Mouse (Mus musculus) cerebellum, adult 8-10 months (tissue): Measurements from ENCODE around the gene Emg1.

Experiments
- DNase-seq: peaks from one replicate; pipeline ENCODE4 v3.0.0; 2022

The Emg1 gene

DNA sequence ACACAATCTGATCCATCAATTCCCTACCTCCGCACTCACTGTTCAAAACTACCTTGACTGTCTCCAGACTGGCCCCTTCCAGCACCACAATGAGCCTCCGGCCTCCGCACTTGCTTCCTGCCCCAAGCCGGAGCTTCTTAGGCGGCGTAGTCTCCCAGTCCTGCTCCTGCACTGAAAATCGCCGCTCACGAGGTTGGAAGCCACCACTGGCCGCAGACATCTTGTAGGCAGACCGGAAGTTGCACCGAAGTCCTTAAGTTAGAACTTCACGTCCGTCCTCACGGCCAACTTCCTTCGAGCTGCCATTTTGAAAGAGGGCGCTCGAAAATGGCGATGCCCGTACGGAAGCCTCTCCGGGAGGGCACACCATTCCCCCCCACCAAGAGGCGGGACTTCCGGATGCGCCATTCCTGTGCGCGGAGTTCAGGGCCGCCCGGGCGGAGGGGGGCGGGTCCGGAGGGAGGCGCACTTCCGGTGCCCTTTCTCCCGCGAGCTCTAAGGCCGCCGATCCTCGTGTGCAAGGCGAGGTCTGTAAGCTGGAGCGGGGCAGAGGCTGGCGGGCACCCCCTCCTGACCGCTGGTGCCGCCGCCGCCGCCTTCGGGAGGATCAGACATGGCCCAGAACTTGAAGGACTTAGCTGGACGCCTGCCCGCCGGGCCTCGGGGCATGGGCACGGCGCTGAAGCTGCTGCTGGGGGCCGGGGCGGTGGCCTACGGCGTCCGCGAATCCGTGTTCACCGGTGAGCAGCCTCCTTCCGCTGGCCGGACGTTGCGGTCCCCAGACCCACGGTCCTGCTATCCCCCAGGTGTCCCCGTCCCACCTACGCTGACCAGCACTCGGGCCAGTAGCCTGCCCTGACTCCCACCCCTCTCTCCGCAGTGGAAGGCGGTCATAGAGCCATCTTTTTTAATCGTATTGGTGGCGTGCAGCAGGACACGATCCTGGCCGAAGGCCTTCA lies at the start of gene Emg1, which contains the start of gene Phb2:
Gene Emg1, minus strand, starts transcription at position 355 of the 959 bp plus-strand sequence.
Gene Phb2, plus strand, starts transcription at position 513 of the 959 bp plus-strand sequence.
- peak; percentile 95 for DNase-seq

DNA sequence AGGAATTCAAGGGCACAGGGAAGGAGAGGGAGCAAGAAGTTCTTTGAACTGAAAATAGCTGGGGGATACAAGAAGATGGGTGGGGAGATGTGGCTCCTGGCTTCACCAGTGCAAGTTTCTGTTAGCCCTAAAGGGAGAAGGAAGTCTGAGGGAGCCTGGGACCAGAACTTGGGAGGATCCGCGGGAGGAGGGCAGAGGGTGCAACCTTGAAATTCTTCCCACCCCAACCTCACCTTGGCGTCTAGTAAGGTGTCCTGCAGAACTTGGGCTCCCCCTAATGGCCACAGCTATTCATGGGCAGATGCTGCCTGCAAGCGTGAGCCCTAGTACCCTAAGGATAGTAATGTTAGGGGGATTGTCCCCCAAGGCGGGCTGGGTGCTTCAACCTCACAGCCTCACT lies 47.3 kb upstream of the Emg1 start:
- peak; percentile 88 for DNase-seq

DNA sequence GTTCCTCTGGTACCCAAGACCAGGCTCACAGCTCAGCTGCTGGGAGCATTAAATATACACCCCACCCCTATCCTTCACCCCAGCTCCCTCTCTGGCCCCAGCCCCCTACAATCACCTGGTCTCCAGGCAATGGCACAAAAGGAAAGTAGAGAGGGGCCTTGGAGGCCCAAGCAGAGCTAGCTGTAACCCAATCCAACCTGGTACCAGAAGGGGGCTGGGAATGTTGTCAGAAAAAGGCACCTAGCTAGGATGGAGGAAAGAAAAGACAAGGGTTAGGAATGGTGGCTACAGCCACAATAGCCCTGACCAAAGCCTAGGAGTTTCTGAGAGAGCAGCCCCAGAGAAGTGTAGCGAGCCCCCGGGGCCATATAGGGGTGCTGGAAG lies 46.9 kb upstream of the Emg1 start:
- no peak for DNase-seq

DNA sequence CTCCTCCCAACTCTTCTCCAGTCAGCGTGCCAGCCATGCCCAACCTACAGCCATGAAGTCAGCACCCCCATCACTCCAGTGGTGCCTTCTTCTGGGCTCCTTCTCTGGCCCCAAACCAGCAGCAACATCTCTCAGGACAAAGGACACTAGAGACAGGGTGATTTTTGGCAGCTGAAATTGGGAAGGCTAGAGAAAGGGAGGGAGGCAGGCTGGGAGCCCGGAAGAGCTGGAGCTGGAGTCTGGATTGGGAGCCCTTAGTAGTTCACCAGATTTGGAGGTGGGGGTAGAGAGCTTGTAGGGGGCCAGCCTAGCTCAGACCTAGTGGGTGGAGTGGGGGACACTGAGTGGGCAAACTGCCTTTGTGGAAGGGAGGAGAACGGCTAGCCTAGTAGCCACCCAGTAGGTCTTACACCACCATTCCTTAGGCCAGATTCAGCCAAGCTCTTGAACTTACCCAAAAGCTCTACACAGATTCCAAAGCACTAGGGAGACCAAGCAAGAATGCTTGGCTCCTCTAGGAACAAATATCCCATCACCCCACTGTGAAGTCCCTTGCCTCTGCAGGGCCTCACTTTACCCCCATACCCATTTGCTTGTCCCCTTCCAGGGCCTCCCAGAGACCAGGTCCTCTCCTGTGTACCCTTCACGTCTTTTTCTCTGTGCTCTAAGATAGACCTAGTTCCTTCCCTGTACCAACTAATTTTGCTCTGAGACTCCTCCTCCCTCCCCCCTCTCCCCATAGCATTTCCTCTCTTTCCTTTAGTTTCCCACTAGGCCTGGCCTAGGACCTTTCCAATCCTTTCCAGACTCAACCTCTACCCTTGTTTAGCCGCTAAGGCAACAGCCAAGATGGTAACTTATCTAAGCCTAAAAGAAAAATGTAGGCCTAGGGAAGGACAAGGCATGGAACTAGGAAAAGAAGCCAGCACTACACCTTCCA lies 46.2 kb upstream of the Emg1 start:
- peak; percentile 68 for DNase-seq

DNA sequence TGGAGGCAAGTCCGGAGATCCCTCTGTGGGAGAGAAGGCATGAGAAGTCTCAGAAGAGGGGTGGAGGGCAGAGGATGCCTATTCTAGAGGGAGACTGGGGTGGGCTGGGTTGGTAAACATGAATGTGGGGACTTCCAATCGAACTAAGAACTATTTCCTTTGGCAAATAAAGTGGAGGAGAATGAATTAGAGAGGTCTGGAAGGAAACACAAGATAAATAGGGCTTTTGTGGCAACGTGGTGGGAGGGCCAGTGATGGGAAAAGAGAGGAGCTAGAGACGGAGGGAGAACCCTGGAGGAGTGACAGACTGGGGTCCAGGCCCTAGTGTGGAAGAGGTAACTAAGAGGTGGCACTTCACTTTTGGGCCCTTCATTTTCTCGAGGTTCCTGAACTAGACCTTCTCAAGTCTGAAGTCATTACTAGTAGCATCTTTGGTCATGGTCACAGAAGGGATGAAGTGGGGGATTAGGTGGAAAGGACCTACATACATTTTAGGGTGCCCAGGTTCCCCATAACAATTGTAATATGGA lies 45.4 kb upstream of the Emg1 start:
- DNase-seq = no peak

DNA sequence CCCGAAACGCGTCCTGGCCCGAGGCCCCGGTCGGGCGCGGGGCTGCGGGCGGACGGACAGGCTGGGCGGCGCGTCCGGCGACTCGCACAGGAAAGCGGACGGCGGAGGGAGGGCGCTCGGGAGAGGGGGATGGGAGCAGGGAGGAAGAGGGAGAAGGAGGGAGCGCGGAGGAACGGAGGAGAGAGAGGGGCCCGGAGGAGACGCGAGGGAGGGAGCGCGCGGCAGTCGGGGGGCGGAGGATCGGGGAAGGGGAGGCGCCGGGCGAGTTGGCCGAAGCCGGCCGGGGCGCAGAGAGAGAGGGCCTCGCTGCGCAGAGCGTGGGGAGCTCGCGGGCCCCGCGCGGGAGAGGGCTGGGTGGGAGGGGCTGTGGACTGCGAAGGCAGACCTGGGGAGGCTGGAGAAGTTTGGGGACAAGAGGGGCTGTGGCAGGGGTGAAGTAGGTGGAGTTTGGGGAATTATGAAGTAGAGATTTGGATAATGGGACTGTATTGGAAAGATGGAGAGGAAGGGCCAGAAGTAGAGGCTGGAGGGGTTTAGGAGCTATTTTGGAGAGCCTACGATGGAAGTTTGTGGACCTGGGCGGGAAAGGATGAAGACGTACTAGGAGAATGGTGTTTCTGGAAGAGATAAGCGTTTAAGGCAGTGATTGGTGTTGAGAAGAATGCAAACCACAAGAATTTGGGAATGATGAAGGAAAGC lies 44.8 kb upstream of the Emg1 start:
- DNase-seq = peak; percentile 82

DNA sequence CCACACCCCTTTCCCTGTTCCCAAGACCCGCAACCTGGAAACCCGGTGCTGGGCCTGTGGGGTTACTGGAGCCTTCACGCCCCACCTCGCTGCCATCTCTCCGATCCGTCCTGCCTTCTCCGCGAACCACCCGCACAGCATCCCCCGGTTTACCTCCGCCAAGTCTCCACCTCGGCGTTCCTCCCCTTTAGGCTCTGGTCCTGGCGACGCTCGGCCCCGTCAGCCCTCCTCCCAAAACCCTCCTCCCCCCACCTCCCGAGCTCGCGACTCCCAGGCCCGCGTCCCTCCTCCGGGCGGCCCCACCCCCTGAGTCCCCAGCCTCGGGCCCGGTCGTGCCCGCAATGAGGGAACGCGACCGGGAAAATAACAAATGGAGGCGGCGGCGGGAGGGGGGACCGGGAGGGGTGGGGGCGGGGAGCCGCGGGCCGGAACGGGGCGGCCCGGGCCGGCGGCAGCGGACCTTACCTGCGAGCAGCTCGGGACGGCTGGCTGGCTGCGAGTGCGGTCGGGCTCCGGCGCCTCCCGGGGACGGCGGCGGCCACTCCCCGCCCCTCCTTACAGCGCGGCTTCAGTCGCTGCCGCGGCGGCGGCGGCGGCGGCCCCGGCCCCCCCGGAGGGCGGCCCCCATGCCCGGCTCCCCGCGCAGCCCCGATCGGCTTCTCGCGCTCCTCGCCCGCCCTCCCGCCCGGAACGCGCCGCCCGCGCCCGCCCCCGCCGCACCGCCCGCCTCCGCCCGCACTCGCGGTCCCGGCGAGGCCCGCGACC lies 44.0 kb upstream of the Emg1 start, which contains the start of the genes Gm45234 and Atn1:
Gene Gm45234, minus strand, starts transcription at position 191 of the 765 bp plus-strand sequence.
Gene Atn1, minus strand, starts transcription at position 694 of the 765 bp plus-strand sequence.
- DNase-seq = peak; percentile 65

DNA sequence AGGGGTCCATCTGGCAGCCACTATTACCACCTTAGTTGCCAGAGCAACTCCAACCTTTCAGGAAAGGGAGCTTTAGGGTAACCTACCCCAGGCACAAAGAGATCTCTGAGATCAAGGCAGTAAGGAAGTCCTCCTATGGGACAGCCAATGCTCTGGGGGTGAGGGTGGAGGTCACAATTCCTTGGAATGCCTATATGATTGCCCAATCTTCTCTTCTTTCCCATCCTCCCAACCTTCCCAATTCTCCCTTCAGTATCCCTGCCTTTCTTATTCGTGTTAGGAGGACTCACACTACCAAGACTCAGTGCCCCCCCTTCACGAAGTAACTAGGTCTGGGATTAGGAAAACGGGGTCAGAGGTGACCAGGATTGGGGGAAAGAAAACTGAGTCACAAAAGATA lies 43.3 kb upstream of the Emg1 start:
- DNase-seq = no peak

DNA sequence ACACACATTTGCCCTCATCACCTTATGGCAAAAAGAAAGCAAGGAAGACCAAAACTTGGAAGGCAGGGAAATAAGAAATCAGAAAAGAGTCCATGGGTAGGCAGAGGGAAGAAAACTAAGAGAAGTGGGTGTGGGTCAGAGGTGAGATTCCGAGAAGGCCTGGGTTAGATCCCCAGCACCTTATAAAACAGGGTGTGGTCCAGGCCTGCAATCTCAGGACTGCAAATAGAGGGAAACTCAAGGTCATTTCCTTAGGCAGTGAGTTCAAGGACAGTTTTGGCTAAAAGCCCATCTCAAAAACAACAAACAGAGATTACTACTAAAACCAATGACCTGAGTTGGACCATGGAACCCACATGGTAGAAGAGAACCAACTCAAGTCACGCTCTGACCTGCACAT lies 41.9 kb upstream of the Emg1 start:
- DNase-seq = no peak

DNA sequence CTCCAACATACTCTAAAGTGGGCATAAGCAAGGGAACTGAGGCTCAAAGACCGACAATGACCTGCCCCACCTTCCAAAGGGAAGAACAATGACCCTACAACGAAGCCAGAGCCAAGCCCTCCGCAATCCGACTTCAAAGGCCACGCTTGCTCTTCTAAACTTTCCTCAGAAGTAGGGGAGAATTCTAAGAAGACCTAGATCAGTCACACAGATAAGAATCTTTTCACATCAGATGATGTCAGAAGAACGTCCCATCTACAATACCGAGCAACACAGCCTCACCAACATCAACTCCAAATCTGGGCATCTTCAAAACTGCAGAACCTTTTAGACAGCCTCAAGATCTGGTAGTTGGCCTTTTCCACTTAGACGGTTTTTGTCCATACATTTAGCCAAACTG lies 38.4 kb upstream of the Emg1 start:
- DNase-seq = no peak

DNA sequence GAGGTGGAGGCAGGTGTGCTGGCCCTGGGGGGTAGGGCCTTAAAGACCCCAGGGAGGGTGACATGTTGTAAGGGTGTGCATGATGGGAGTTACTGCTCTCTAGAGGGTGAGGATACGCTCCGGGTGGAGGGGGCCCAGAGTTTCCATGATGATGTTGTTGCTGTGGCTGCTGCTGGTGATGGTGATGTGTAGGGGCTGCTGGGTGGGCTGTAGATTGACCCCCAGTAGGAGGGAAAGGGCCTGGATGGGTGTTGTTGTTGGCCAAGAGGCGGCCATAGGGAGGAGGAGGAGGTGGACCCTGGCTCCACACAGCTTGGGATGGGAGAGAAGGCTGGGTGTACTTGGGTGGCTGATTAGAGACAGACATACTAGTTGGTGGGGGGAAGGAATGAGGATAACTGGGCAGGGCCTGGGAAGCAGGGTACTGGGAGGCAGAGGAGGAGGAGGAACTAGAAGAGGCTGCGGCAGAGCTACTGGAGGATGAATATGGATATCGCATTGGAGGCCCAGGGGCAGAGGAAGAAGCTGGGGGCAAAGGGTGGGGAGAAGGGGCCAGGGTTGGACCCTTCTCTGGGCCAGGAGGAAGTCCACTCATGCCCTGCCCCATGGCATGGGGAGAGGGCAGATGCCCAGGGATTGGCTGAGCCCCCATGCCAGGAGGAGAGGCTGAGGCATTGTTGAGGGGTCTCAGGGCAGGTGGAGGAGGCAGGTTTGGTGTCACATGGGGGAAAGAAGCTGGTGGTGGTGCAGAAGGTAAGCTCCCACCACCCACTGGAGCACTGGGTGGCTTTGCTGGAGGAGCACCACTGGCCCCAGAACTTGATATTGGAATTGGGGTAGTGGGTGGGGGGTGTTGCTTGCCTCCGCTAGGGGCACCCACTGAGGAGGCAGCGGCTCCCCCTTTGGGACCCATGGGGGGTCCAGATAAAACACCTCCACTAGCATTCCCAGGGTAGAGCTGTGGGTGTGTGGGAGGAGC lies 35.0 kb upstream of the Emg1 start:
- peak; percentile 39 for DNase-seq

DNA sequence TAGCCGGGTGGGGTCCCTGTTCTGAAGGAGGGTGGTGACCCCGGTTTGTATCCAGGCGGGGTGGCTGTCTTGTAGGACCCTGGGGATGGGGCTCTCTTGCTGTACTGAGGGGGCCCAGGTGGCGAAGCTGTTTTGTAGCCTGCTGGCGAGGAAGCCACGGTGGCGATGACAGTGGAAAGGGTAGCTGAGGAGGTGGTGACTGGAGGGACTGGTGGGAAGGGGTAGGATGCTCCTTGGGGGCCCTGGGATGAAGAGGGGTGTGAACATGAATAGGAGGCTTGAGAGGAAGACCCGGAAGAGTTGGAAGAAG lies 34.3 kb upstream of the Emg1 start:
- no peak for DNase-seq

DNA sequence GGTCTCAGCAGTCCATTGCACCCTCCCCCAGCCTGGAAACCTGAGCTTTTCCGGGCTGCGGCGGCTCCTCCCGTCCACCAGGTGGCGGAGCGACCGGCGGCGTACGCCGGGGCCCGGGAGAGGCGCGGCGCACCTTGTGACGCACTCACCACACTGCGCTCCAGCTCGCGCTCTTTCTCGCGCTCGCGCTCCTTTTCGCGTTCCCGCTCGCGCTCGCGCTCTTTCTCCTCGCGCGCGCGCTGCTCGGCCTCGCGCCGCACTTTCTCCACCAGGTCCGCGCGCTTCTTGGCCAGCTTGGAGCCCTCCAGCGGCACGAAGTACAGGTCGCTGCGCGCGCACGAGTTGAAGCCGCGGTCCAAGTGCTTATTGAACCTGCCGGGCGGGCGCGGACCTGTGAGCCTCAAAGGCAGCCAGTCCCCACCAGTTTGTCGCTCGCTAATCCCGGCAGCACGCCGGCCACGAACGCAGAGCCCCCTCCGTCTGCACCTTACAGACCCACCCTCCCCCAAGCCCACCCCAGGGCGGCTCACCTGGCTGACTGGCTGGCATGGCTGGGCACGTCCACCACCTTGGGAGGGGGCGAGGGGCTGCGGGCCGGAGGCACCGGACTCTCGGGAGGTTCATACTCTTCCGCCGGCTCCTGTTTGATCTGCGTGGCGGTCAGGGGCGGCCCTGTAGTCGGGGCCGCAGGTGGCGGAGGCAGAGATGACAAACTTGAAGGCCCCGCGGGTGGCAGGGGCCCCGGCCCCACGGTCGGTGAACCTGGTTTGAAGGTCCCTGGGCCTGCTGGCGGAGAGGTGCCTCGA lies 33.7 kb upstream of the Emg1 start:
- DNase-seq = peak; percentile 96

DNA sequence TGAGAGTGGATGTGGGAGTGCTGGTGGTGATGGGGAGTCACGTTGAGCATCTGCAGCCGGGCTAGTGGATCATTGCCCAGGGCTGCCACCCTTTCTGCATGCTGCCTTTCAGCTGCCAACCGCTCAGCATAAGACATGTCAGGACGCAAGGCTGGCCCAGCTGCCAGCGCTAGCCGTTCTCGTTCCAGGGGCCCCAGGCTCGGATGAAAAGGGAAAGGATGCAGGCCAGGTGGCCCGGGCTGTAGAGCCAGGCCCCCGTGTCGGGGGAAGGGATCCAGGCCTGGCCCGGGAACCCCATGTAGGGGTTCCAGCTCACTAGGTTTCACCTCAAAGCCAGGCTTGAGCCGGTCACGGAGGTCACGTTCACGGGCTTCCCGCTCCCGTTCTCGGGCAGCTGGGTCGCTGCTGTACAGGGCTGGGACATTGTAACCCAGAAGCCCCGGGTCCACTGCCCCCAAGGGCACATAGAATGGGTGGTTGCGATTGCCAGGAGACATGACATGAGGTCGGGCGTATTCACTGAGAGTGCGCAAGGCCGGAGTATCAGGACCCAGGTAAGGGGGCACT lies 32.9 kb upstream of the Emg1 start:
- peak; percentile 72 for DNase-seq

DNA sequence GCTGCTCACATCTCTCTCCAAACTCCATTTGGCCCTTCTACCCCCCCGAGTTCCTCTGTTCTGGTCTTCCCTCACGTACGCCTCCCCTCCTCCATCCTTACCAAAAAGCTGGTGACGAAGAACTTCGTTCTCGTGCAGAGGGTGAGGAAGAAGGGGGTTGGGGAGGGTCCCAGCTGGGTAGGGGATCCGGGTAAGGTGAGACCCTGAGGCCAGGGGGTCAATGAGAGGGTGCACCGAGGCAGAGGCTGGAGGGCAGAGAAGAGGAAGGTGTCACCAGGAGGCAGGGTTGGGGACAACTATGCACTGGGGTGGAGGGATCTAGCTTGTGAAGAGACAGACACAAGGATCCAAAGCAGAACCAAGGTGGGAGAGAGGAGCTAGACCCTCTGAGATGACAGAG lies 31.7 kb upstream of the Emg1 start:
- peak; percentile 27 for DNase-seq

DNA sequence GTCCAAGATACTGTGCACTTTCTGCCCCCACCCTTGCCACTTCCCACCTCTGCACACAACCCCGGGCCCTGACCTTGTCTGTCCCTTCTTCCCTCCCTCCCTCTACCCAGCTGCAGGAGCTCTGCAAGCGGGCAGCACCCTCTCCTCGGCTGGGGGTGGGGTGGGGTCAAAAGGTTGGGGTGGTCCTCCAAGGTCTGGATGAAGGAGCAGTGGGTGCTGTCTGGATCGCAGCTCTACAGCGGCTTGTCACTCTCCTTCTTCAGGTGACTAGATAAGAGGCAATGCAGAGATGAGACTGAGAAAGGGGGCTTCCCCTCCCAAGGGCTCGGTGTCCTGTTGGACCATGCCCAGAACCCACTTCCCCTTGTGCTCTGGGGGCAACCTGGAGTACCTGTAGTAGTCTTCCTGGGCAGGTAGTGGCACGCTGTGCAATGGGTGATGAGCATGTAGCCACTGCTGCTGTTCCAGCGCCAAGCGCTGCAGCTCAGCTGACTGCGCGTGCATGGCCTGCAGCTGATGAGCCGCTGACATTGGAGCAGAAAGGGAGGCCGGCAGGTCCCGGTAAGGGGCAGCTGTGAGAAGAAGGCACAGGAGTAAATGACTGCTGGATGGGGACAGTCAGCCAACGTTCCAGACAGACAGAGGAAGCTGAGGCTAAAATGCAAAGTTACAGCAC lies 31.0 kb upstream of the Emg1 start:
- peak; percentile 39 for DNase-seq

DNA sequence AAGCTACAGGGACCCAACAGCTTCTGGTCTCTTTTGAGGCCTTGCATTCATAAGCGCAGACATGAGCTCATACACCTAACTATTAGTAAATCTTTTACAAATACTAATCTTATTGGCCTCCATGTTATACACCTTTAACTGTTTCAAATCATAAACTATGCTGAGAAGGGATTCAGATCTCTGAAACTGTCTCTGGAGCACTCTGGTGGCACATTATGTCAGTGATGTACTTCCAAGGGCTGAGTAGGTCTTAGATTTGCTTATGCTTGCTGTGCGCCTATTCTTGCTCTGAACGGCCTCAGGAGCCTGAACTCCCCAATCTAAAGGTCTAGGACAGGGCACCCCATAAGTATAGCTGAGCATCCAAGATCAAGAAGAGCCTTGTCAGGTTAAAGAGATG lies 29.9 kb upstream of the Emg1 start:
- DNase-seq = peak; percentile 27

DNA sequence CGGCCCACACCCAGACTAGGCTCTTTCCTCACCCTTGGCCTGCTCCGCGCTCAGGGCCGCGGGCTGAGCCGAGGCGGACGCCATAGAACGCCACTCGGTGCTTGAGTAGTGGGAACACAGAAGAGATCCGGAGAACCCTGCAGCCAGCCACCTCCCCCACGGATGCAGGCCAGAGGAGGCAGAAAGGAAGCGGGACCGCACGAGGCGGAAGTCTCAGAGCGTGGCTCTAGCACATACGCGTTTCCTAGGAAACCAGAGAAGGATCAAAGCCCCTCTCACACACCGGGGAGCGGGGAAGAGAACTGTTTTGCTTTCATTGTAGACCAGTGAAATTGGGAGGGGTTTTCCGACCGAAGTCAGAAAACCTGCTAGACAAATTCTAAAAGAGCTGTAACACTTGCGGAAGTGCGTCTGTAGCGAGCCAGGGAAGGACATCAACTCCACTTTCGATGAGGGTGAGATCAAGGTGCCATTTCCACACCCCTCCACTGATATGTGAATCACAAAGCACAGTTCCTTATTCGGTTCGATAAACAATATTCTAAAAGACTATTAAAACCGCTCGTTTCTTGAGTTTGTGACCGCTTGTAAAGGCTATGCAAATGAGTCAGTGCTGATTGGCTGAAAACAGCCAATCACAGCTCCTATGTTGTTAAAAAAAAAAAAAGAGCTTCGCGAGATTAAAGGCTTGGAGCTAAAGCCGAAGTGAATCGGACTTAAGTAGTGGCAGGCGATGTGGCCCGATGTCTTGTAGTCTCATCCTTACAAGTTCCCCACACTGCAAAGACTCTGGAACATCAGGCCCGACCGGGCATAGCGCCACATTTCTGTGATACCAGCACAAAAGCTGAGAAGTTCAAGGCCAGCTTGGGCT lies 29.1 kb upstream of the Emg1 start, which contains the start of gene Grcc10:
Gene Grcc10, minus strand, starts transcription at position 487 of the 874 bp plus-strand sequence.
- peak; percentile 83 for DNase-seq
